Comparison of ENCODE assay signal across 27 mouse cellular contexts in genomic region chr8:12497420-12497819, GRCm38 (mm10).
DNase-seq lines count a peak whose midpoint lies in the region; ATAC-seq and TF ChIP-seq lines count a peak whose summit lies in the region.
"Had no signal": no experiment of that assay in that cellular context is flagged by ENCODE, and none has a peak within 500 bp of the region (broad histone marks: within the 10 kb centered on the region; RNA-seq: fewer than 3 reads in every experiment).

No protein-coding gene starts in this region.

- no peak for ATAC-seq in hindbrain, embryonic 12.5 days (ENCODE audit: low FRiP score)
- peak; percentile 63 for ATAC-seq in kidney, embryonic 16.5 days (ENCODE audit: low FRiP score, low TSS enrichment)
- no peak for ATAC-seq in midbrain, postnatal 0 days (ENCODE audit: low FRiP score)
- ATAC-seq: CD4-positive, CD25-positive, alpha-beta regulatory T cell, adult 4 months; forebrain, embryonic 15.5 days; hindbrain, embryonic 16.5 days; Patski had no signal

- peaks cover 69% of the 10 kb centered on the region for H3K4me1 ChIP-seq in hindbrain, embryonic 10.5 days (replicated peaks)
- peaks cover 23% of the 10 kb centered on the region for H3K4me1 ChIP-seq in hindbrain, embryonic 12.5 days
- H3K4me1 ChIP-seq in kidney, embryonic 16.5 days (ENCODE audit: insufficient read depth, low read length), result peaks cover 7% of the 10 kb centered on the region
- peaks cover 72% of the 10 kb centered on the region for H3K4me1 ChIP-seq in midbrain, embryonic 10.5 days
- no peaks in the 10 kb centered on the region for H3K4me1 ChIP-seq in midbrain, postnatal 0 days (ENCODE audit: insufficient read depth, low read length)
- peaks cover 49% of the 10 kb centered on the region for H3K4me1 ChIP-seq in embryonic facial prominence, embryonic 10.5 days
- H3K4me1 ChIP-seq: heart, embryonic 12.5 days had no signal

- peaks cover 73% of the 10 kb centered on the region for H3K27me3 ChIP-seq in hindbrain, embryonic 10.5 days (ENCODE audit: insufficient read depth, poor library complexity, severe bottlenecking)
- peaks cover 76% of the 10 kb centered on the region for H3K27me3 ChIP-seq in hindbrain, embryonic 12.5 days
- peaks cover 43% of the 10 kb centered on the region for H3K27me3 ChIP-seq in kidney, embryonic 16.5 days (ENCODE audit: insufficient read depth, low read length)
- H3K27me3 ChIP-seq in midbrain, embryonic 10.5 days (ENCODE audit: low read depth, poor library complexity, severe bottlenecking), result peaks cover 74% of the 10 kb centered on the region
- peaks cover 11% of the 10 kb centered on the region for H3K27me3 ChIP-seq in midbrain, postnatal 0 days (ENCODE audit: insufficient read depth, low read length)
- peaks cover 95% of the 10 kb centered on the region for H3K27me3 ChIP-seq in embryonic facial prominence, embryonic 10.5 days (replicated peaks; ENCODE audit: low read depth, poor library complexity, severe bottlenecking)
- H3K27me3 ChIP-seq: forebrain, embryonic 15.5 days had no signal

- intact Hi-C loops in heart, postnatal 25 days (cut with DNase I), result no loop called here

- WGBS in hindbrain, embryonic 10.5 days, result 6% methylated on average over 6 of the region's 6 CpGs
- 10% methylated on average over 6 of the region's 6 CpGs for WGBS in hindbrain, embryonic 12.5 days
- 9% methylated on average over 6 of the region's 6 CpGs for WGBS in kidney, embryonic 16.5 days
- WGBS in midbrain, embryonic 10.5 days, result 6% methylated on average over 6 of the region's 6 CpGs
- WGBS in midbrain, postnatal 0 days, result 19% methylated on average over 5 of the region's 6 CpGs
- 2% methylated on average over 6 of the region's 6 CpGs for WGBS in embryonic facial prominence, embryonic 10.5 days

- H3K4me2 ChIP-seq in hindbrain, embryonic 12.5 days (replicated peaks), result no peak overlapping the region
- no peak overlapping the region for H3K4me2 ChIP-seq in kidney, embryonic 16.5 days (replicated peaks; ENCODE audit: low read depth, low read length)
- H3K4me2 ChIP-seq in midbrain, postnatal 0 days (ENCODE audit: low read depth, low read length, poor library complexity, severe bottlenecking), result no peak overlapping the region
- H3K4me2 ChIP-seq: embryonic facial prominence, embryonic 12.5 days; embryonic facial prominence, embryonic 15.5 days; forebrain, embryonic 15.5 days; heart, embryonic 12.5 days; heart, embryonic 15.5 days; hindbrain, embryonic 13.5 days had no signal

- H3K9me3 ChIP-seq in hindbrain, embryonic 10.5 days, result no peaks in the 10 kb centered on the region
- H3K9me3 ChIP-seq in hindbrain, embryonic 12.5 days (replicated peaks), result no peaks in the 10 kb centered on the region
- no peaks in the 10 kb centered on the region for H3K9me3 ChIP-seq in kidney, embryonic 16.5 days (ENCODE audit: low read length)
- no peaks in the 10 kb centered on the region for H3K9me3 ChIP-seq in midbrain, embryonic 10.5 days (replicated peaks)
- no peaks in the 10 kb centered on the region for H3K9me3 ChIP-seq in midbrain, postnatal 0 days (ENCODE audit: low read length)
- H3K9me3 ChIP-seq in embryonic facial prominence, embryonic 10.5 days, result no peaks in the 10 kb centered on the region
- H3K9me3 ChIP-seq: embryonic facial prominence, embryonic 12.5 days; embryonic facial prominence, embryonic 15.5 days; forebrain, embryonic 15.5 days; G1E; heart, embryonic 12.5 days; heart, embryonic 15.5 days; hindbrain, embryonic 13.5 days had no signal

- H3K27ac ChIP-seq in hindbrain, embryonic 10.5 days, result peak overlapping the region; percentile 76
- H3K27ac ChIP-seq in hindbrain, embryonic 12.5 days, result no peak overlapping the region
- no peak overlapping the region for H3K27ac ChIP-seq in kidney, embryonic 16.5 days (ENCODE audit: low read length)
- peak overlapping the region; percentile 74 for H3K27ac ChIP-seq in midbrain, embryonic 10.5 days (replicated peaks)
- H3K27ac ChIP-seq in midbrain, postnatal 0 days (ENCODE audit: low read depth, low read length), result no peak overlapping the region
- 0 out of 2 replicates have a peak overlapping the region, but pooled peaks have one; percentile 60 for H3K27ac ChIP-seq in embryonic facial prominence, embryonic 10.5 days (replicated peaks)
- H3K27ac ChIP-seq: embryonic facial prominence, embryonic 12.5 days; embryonic facial prominence, embryonic 15.5 days; forebrain, embryonic 15.5 days; heart, embryonic 15.5 days; hindbrain, embryonic 13.5 days had no signal

- no peak for TF ChIP-seq CTCF in midbrain, postnatal 0 days (IDR thresholded peaks at IDR 0.05)

- DNase-seq in hindbrain, embryonic 10.5 days (ENCODE audit: low spot score), result no peak
- no peak for DNase-seq in kidney, postnatal 36 days
- no peak for DNase-seq in midbrain, embryonic 10.5 days (ENCODE audit: low spot score)
- no peak for DNase-seq in midbrain, postnatal 0 days (ENCODE audit: low spot score)
- no peak for DNase-seq in embryonic facial prominence, embryonic 10.5 days (ENCODE audit: low spot score)
- DNase-seq in heart, postnatal 25 days (ENCODE audit: low spot score), result no peak
- DNase-seq: adrenal gland, postnatal 10 days; adrenal gland, postnatal 36 days; cerebellum, adult 18-20 months; cerebellum, adult 9-10 months; cerebellum, postnatal 14 days; gastrocnemius, postnatal 25 days; heart, adult 18-20 months; heart, postnatal 10 days; heart, postnatal 4 days had no signal

- no peak overlapping the region for H3K4me3 ChIP-seq in hindbrain, embryonic 10.5 days
- H3K4me3 ChIP-seq in hindbrain, embryonic 12.5 days, result no peak overlapping the region
- H3K4me3 ChIP-seq in kidney, embryonic 16.5 days (ENCODE audit: low read length), result no peak overlapping the region
- no peak overlapping the region for H3K4me3 ChIP-seq in midbrain, embryonic 10.5 days
- H3K4me3 ChIP-seq in midbrain, postnatal 0 days (ENCODE audit: low read depth, low read length), result no peak overlapping the region
- no peak overlapping the region for H3K4me3 ChIP-seq in embryonic facial prominence, embryonic 10.5 days
- H3K4me3 ChIP-seq: embryonic facial prominence, embryonic 12.5 days; embryonic facial prominence, embryonic 15.5 days; forebrain, embryonic 15.5 days; heart, embryonic 12.5 days; heart, embryonic 15.5 days; hindbrain, embryonic 13.5 days had no signal

- no peak overlapping the region for H3K9ac ChIP-seq in hindbrain, embryonic 12.5 days
- H3K9ac ChIP-seq in kidney, embryonic 16.5 days (replicated peaks; ENCODE audit: low read length), result no peak overlapping the region
- no peak overlapping the region for H3K9ac ChIP-seq in midbrain, postnatal 0 days (replicated peaks; ENCODE audit: low read length, poor library complexity, severe bottlenecking)
- H3K9ac ChIP-seq: embryonic facial prominence, embryonic 12.5 days; embryonic facial prominence, embryonic 15.5 days; forebrain, embryonic 15.5 days; heart, embryonic 12.5 days; heart, embryonic 15.5 days; hindbrain, embryonic 13.5 days had no signal

- H3K36me3 ChIP-seq in hindbrain, embryonic 10.5 days, result no peaks in the 10 kb centered on the region
- H3K36me3 ChIP-seq in hindbrain, embryonic 12.5 days, result no peaks in the 10 kb centered on the region
- H3K36me3 ChIP-seq in kidney, embryonic 16.5 days (ENCODE audit: insufficient read depth, low read length), result no peaks in the 10 kb centered on the region
- H3K36me3 ChIP-seq in midbrain, embryonic 10.5 days, result no peaks in the 10 kb centered on the region
- H3K36me3 ChIP-seq in midbrain, postnatal 0 days (ENCODE audit: insufficient read depth, low read length), result no peaks in the 10 kb centered on the region
- H3K36me3 ChIP-seq in embryonic facial prominence, embryonic 10.5 days (replicated peaks), result no peaks in the 10 kb centered on the region
- H3K36me3 ChIP-seq: embryonic facial prominence, embryonic 12.5 days; embryonic facial prominence, embryonic 15.5 days; forebrain, embryonic 15.5 days; G1E; heart, embryonic 12.5 days; heart, embryonic 15.5 days; hindbrain, embryonic 13.5 days had no signal

Comparison
In these comparisons a context has a peak if more than half of its experiments do, and no peak if none do; other contexts are left out.
1. H3K27ac ChIP-seq: peak in hindbrain, embryonic 10.5 days (single experiment), midbrain, embryonic 10.5 days (single experiment) and embryonic facial prominence, embryonic 10.5 days (single experiment); none in hindbrain, embryonic 12.5 days (single experiment), kidney, embryonic 16.5 days (single experiment) and midbrain, postnatal 0 days (single experiment).